Comparison of ENCODE assay signal across 18 mouse cellular contexts in genomic region chr3:104458588-104458987, GRCm38 (mm10). TPM values are rescaled to one million over a fixed set of nuclear protein-coding genes. Genes with fewer than 3 reads are reported as not detected.
DNase-seq lines count a peak whose midpoint lies in the region; ATAC-seq and TF ChIP-seq lines count a peak whose summit lies in the region.
"Had no signal": no experiment of that assay in that cellular context is flagged by ENCODE, and none has a peak within 500 bp of the region (broad histone marks: within the 10 kb centered on the region; RNA-seq: fewer than 3 reads in every experiment).

No protein-coding gene starts in this region.

- POLR2A ChIA-PET in Patski (lab: Charles Lee) = interaction anchor here (1.5 kb wide), 1 partner anchor 11 kb away, joined by 5 read pairs; no protein-coding TSS in a partner anchor

- intact Hi-C loops in heart, postnatal 36 days (cut with DNase I) = no loop called here

- no peak for TF ChIP-seq POLR2A in kidney, adult 2 months (IDR thresholded peaks at IDR 0.05; ENCODE audit: low read depth, low read length)

- peaks cover 8% of the 10 kb centered on the region for H3K36me3 ChIP-seq in kidney, adult 2 months (ENCODE audit: control insufficient read depth, insufficient read depth, low read length)

- DNase-seq in heart, adult 11 months = peak; percentile 81
- DNase-seq in heart, postnatal 36 days = no peak
- DNase-seq in kidney, adult 2 months = peak; percentile 27
- no peak for DNase-seq in kidney, adult 8-10 months
- DNase-seq in Patski (ENCODE audit: low read depth, low spot score) = no peak
- no peak for DNase-seq in spleen, postnatal 14 days (ENCODE audit: low spot score in 2 of 2)
- DNase-seq: adrenal gland, adult 8-10 months; adrenal gland, postnatal 14 days; adrenal gland, postnatal 36 days; cerebellum, adult 11-12 months; cerebellum, adult 2 months; cerebellum, adult 9-10 months; cerebellum, postnatal 25 days; forebrain, postnatal 0 days had no signal

- H3K4me1 ChIP-seq in kidney, adult 2 months (ENCODE audit: control insufficient read depth, insufficient read depth, low read length) = no peaks in the 10 kb centered on the region
- H3K4me1 ChIP-seq: embryonic facial prominence, embryonic 10.5 days; embryonic facial prominence, embryonic 12.5 days; forebrain, embryonic 13.5 days had no signal

- WGBS in kidney, adult 2 months = 67% methylated on average over 1 of the region's 1 CpGs

- H3K27ac ChIP-seq in kidney, adult 2 months (ENCODE audit: insufficient read depth, low read depth, low read length) = no peak overlapping the region
- H3K27ac ChIP-seq: embryonic facial prominence, embryonic 10.5 days; embryonic facial prominence, embryonic 12.5 days; forebrain, embryonic 13.5 days had no signal

- H3K4me3 ChIP-seq in kidney, adult 2 months (ENCODE audit: insufficient read depth, low read depth, low read length) = no peak overlapping the region
- H3K4me3 ChIP-seq: embryonic facial prominence, embryonic 10.5 days; embryonic facial prominence, embryonic 12.5 days; forebrain, embryonic 13.5 days had no signal

- no peak for TF ChIP-seq CTCF in kidney, adult 2 months (conservative IDR thresholded peaks at IDR 0.05; ENCODE audit: insufficient read depth, insufficient read length, low read depth, low read length)
- no peak for TF ChIP-seq CTCF in Patski (IDR thresholded peaks at IDR 0.05)

- peak; percentile 31 for ATAC-seq in Patski
- ATAC-seq: activated CD4-positive, CD25-positive, alpha-beta regulatory T cell, adult 4 months; forebrain, embryonic 13.5 days; forebrain, postnatal 0 days had no signal

- H3K27me3 ChIP-seq in kidney, adult 2 months (replicated peaks; ENCODE audit: control insufficient read depth, insufficient read depth, low read length) = no peaks in the 10 kb centered on the region
- no peaks in the 10 kb centered on the region for H3K27me3 ChIP-seq in Patski
- H3K27me3 ChIP-seq: embryonic facial prominence, embryonic 12.5 days; forebrain, embryonic 13.5 days had no signal

- CTCF ChIA-PET in Patski (lab: Charles Lee) = interaction anchor here (1.1 to 2.1 kb wide), 3 partner anchors 11 to 37 kb away, joined by 3 to 6 read pairs (median 4); no protein-coding TSS in a partner anchor

- in situ Hi-C loops in Patski (cut with MboI; ENCODE audit: low pct_unique_long_range_greater_than_20kb) = no loop called here

RNA-seq across cellular contexts. Expression of gene Lrig2, which starts 53.1 kb away (rescaled TPM):
- 10 to 100 TPM; 10.3 to 12.5 TPM for total RNA-seq in heart, postnatal 36 days (2021)
- polyA plus RNA-seq in kidney, adult 2 months (2012; rRNA removed) = 4.6 and 4.8 TPM in 2 replicates
- 20.1 TPM for polyA plus RNA-seq in Patski (2021)

Comparison
In these comparisons a context has a peak if more than half of its experiments do, and no peak if none do; other contexts are left out.
1. DNase-seq: peak in heart, adult 11 months (single experiment) and kidney, adult 2 months (single experiment); none in heart, postnatal 36 days (0 of 2), kidney, adult 8-10 months (0 of 2), Patski (single experiment) and spleen, postnatal 14 days (0 of 2).